Mouse (Mus musculus): ENCODE data around the gene Rhof.

- TF ChIP-seq CTCF (IDR thresholded peaks at IDR 0.05; ENCODE audit: low read depth, low read length) (no peak), TAL1 (conservative IDR thresholded peaks at IDR 0.05; ENCODE audit: low read depth, low read length) (no peak), POLR2AphosphoS5 (IDR thresholded peaks at IDR 0.05; ENCODE audit: insufficient replicate concordance, low read depth, low read length) (no peak), GATA1 (IDR thresholded peaks at IDR 0.05; ENCODE audit: borderline replicate concordance, low read length) (no peak)
These were observed 49.0 kb upstream of the Rhof start for GRCm38 (mm10) chr5:123181536-123181935.

All from G1E (cell line).